ENCODE assay signal across 23 mouse cellular contexts in the genomic region with DNA sequence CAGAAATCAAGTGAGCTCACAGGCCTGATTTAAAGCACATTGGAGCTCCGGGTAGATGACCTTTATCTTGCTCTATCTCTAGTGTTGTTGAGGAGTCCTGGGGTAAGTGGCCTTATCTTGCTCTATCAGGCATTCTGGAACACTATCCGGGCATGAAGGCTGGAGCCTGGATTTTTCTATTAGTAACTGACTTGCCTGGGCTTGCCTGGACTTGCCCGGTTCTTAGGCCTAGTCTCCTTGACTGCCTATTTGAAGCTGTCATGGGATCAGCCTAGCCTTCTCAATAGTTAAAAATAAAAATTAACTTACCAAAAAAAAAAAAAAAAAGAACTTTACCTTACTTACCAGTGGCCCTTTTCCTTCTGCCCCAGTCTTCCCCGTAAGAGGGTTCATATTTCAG.
DNase-seq lines count a peak whose midpoint lies in the region; ATAC-seq and TF ChIP-seq lines count a peak whose summit lies in the region.
"Had no signal": no experiment of that assay in that cellular context is flagged by ENCODE, and none has a peak within 500 bp of the region (broad histone marks: within the 10 kb centered on the region; RNA-seq: fewer than 3 reads in every experiment).

No protein-coding gene starts in this region.

- dilution Hi-C loops in CH12.LX (cut with MboI; ENCODE audit: extremely low pct_ligation_motif_present, extremely low pct_unique_long_range_greater_than_20kb, low sequenced_read_pairs), result no loop called here

- TF ChIP-seq CTCF in CH12.LX (conservative IDR thresholded peaks at IDR 0.05 in 1 of 2, IDR thresholded peaks at IDR 0.05 in 1 of 2; ENCODE audit: low read depth in 2 of 2, low read length in 2 of 2), result no peak
- no peak for TF ChIP-seq CTCF in stomach, postnatal 0 days (IDR thresholded peaks at IDR 0.05; ENCODE audit: low read depth)

- no peak for TF ChIP-seq EP300 in CH12.LX (IDR thresholded peaks at IDR 0.05; ENCODE audit: low read length)
- no peak for TF ChIP-seq EP300 in stomach, postnatal 0 days (optimal IDR thresholded peaks at IDR 0.05)

- no peaks in the 10 kb centered on the region for H3K79me2 ChIP-seq in CH12.LX (replicated peaks; ENCODE audit: control insufficient read depth, extremely low read depth, insufficient read depth, poor library complexity, severe bottlenecking)

- TF ChIP-seq POLR2A in CH12.LX (IDR thresholded peaks at IDR 0.05; ENCODE audit: low read depth, low read length), result no peak

- peaks cover 3 to 10% of the 10 kb centered on the region in 2 experiments for H3K4me1 ChIP-seq in CH12.LX (ENCODE audit: control insufficient read depth in 1 of 2, insufficient read depth in 2 of 2)
- H3K4me1 ChIP-seq in stomach, postnatal 0 days (replicated peaks; ENCODE audit: control insufficient read depth, insufficient read depth), result no peaks in the 10 kb centered on the region
- H3K4me1 ChIP-seq: embryonic facial prominence, embryonic 12.5 days; forebrain, embryonic 12.5 days had no signal

- H3K9ac ChIP-seq in CH12.LX (ENCODE audit: insufficient read depth, low read depth), result no peak overlapping the region
- H3K9ac ChIP-seq in stomach, postnatal 0 days (ENCODE audit: low read length), result no peak overlapping the region
- H3K9ac ChIP-seq: embryonic facial prominence, embryonic 12.5 days; forebrain, embryonic 12.5 days; heart, embryonic 12.5 days had no signal

- in situ Hi-C loops in CH12.LX (cut with MboI; ENCODE audit: low pct_ligation_motif_present, low pct_unique_long_range_greater_than_20kb, low sequenced_read_pairs), result no loop called here

- TF ChIP-seq RAD21 in CH12.LX (IDR thresholded peaks at IDR 0.05; ENCODE audit: low read depth, low read length), result no peak

- WGBS in stomach, postnatal 0 days, result 62% methylated on average over 4 of the region's 4 CpGs

- H3K27me3 ChIP-seq in CH12.LX (replicated peaks), result no peaks in the 10 kb centered on the region
- no peaks in the 10 kb centered on the region for H3K27me3 ChIP-seq in stomach, postnatal 0 days (ENCODE audit: control insufficient read depth, insufficient read depth, low read length)
- H3K27me3 ChIP-seq: embryonic facial prominence, embryonic 12.5 days; forebrain, embryonic 12.5 days; heart, embryonic 12.5 days had no signal

- H3K27ac ChIP-seq in CH12.LX (ENCODE audit: insufficient read depth, low read depth), result no peak overlapping the region
- H3K27ac ChIP-seq in stomach, postnatal 0 days (replicated peaks), result no peak overlapping the region
- H3K27ac ChIP-seq: embryonic facial prominence, embryonic 12.5 days; forebrain, embryonic 12.5 days had no signal

- no peaks in the 10 kb centered on the region for H3K36me3 ChIP-seq in CH12.LX (replicated peaks in 1 of 2; ENCODE audit: control insufficient read depth in 1 of 2, insufficient read depth in 1 of 2, low read length in 1 of 2)
- H3K36me3 ChIP-seq in stomach, postnatal 0 days (ENCODE audit: control insufficient read depth, insufficient read depth, low read length), result no peaks in the 10 kb centered on the region
- H3K36me3 ChIP-seq: embryonic facial prominence, embryonic 12.5 days; forebrain, embryonic 12.5 days; G1E; heart, embryonic 12.5 days had no signal

- H3K4me3 ChIP-seq in CH12.LX (replicated peaks in 1 of 3; ENCODE audit: low read depth in 2 of 3, low read length in 2 of 3, poor library complexity in 1 of 3), result no peak overlapping the region
- no peak overlapping the region for H3K4me3 ChIP-seq in stomach, postnatal 0 days (ENCODE audit: low read depth, low read length)
- H3K4me3 ChIP-seq: embryonic facial prominence, embryonic 12.5 days; forebrain, embryonic 12.5 days; heart, embryonic 12.5 days had no signal

- no peak for ATAC-seq in stomach, postnatal 0 days (ENCODE audit: low FRiP score, low TSS enrichment)
- ATAC-seq: CD4-positive, CD25-positive, alpha-beta regulatory T cell, adult 4 months; forebrain, embryonic 16.5 days; hindbrain, embryonic 16.5 days; inflammation-experienced regulatory T-cells, adult 6 months had no signal

- peak; percentile 12 for DNase-seq in kidney, adult 11 months
- no peak for DNase-seq in kidney, postnatal 36 days
- DNase-seq in 416B (ENCODE audit: low read depth) (peak; percentile 18), CH12.LX (ENCODE audit: extremely low read depth) (no peak), R1 (ENCODE audit: low read depth, low spot score) (peak; percentile 20)
- DNase-seq in stomach, postnatal 0 days (ENCODE audit: low spot score), result no peak
- DNase-seq in right cerebral cortex, postnatal 25 days, result no peak
- no peak for DNase-seq in T-cell, adult 2 months (ENCODE audit: low spot score)
- DNase-seq: adrenal gland, adult 2 months; adrenal gland, postnatal 36 days; B cell, adult 2 months; cerebellum, adult 2 months; cerebellum, postnatal 10 days; gastrocnemius, postnatal 14 days; heart, postnatal 36 days had no signal

- no peak overlapping the region for H3K4me2 ChIP-seq in CH12.LX (ENCODE audit: insufficient read depth, low read depth, poor library complexity, severe bottlenecking)
- no peak overlapping the region for H3K4me2 ChIP-seq in stomach, postnatal 0 days (replicated peaks; ENCODE audit: low read depth)
- H3K4me2 ChIP-seq: embryonic facial prominence, embryonic 12.5 days; forebrain, embryonic 12.5 days; heart, embryonic 12.5 days had no signal

- H3K9me3 ChIP-seq in CH12.LX (replicated peaks; ENCODE audit: low read length), result no peaks in the 10 kb centered on the region
- H3K9me3 ChIP-seq in stomach, postnatal 0 days (ENCODE audit: control insufficient read depth, low read length), result no peaks in the 10 kb centered on the region
- H3K9me3 ChIP-seq: embryonic facial prominence, embryonic 12.5 days; forebrain, embryonic 12.5 days; G1E had no signal

TF ChIP-seq in CH12.LX, 34 proteins besides CTCF, POLR2A, EP300 and RAD21:
- TF ChIP-seq KAT2A (IDR thresholded peaks at IDR 0.05; ENCODE audit: insufficient replicate concordance, low read length) (no peak), RCOR1 (conservative IDR thresholded peaks at IDR 0.05; ENCODE audit: low read depth, low read length) (no peak), CHD1 (IDR thresholded peaks at IDR 0.05; ENCODE audit: low read depth, low read length) (peak; percentile 75; the same call in 1 of the 2 replicates)

Comparison
In these comparisons a context has a peak if more than half of its experiments do, and no peak if none do; other contexts are left out.
1. DNase-seq: peak in kidney, adult 11 months (single experiment), 416B (single experiment) and R1 (single experiment); none in kidney, postnatal 36 days (0 of 2), CH12.LX (single experiment), stomach, postnatal 0 days (single experiment), right cerebral cortex, postnatal 25 days (single experiment) and T-cell, adult 2 months (single experiment).